Mouse (Mus musculus) MEL (cell line): ENCODE results near the gene Actr3b. TPM values are rescaled to one million over a fixed set of nuclear protein-coding genes. Genes with fewer than 3 reads are reported as not detected.

Experiments
- DNase-seq: peaks from one replicate; pipeline ENCODE4 v3.0.0; 2011; ENCODE audit warnings: low read depth, low spot score
- H3K27ac ChIP-seq: 2 replicates; pipeline ENCODE4 v1.5.1; 2012; ENCODE audit warnings: low read depth, mild to moderate bottlenecking, control low read depth, low read length, moderate library complexity; ENCODE audit not compliant: control insufficient read depth
- H3K27me3 ChIP-seq, 2 experiments: fragments of 150-350 bp in 1 of 2; sonication (generic) in 1 of 2; 2 replicates each; pipeline ENCODE4 v1.6.1; 2012; ENCODE audit warnings: low read length in 2 of 2, mild to moderate bottlenecking in 2 of 2, improper control_type of control experiment in 1 of 2, moderate library complexity in 1 of 2; ENCODE audit not compliant: insufficient read depth in 2 of 2, control insufficient read depth in 1 of 2
- H3K36me3 ChIP-seq, 2 experiments: 2 replicates each; pipeline ENCODE4 v1.6.1; 2012 to 2014; ENCODE audit warnings: low read length in 2 of 2, improper control_type of control experiment in 1 of 2, inconsistent platforms in 1 of 2, mild to moderate bottlenecking in 1 of 2; ENCODE audit not compliant: insufficient read depth in 2 of 2, control insufficient read depth in 1 of 2
- H3K4me1 ChIP-seq, 2 experiments: fragments of 150-350 bp in 1 of 2; sonication (generic) in 1 of 2; 2 replicates each; pipeline ENCODE4 v1.6.1; 2012; ENCODE audit warnings: low read length in 2 of 2, improper control_type of control experiment in 1 of 2, mild to moderate bottlenecking in 1 of 2; ENCODE audit not compliant: insufficient read depth in 2 of 2, control insufficient read depth in 1 of 2
- H3K4me3 ChIP-seq, 2 experiments: fragments of 150-350 bp in 1 of 2; sonication (generic) in 1 of 2; 2 replicates each; pipeline ENCODE4 v1.5.1; 2012; ENCODE audit warnings: low read depth in 2 of 2, low read length in 2 of 2, mild to moderate bottlenecking in 2 of 2, moderate library complexity in 2 of 2, control low read depth in 1 of 2, improper control_type of control experiment in 1 of 2; ENCODE audit not compliant: control insufficient read depth in 1 of 2, insufficient read depth in 1 of 2
- H3K79me2 ChIP-seq: 2 replicates; pipeline ENCODE4 v1.6.1; 2012; ENCODE audit warnings: mild to moderate bottlenecking, low read length, moderate library complexity; ENCODE audit not compliant: control insufficient read depth, poor library complexity, insufficient read depth
- H3K9ac ChIP-seq: 2 replicates; pipeline ENCODE4 v1.6.1; 2012; ENCODE audit warnings: low read depth, mild to moderate bottlenecking, control low read depth, low read length, moderate library complexity; ENCODE audit not compliant: control insufficient read depth, poor library complexity, severe bottlenecking
- H3K9me3 ChIP-seq: fragments of 150-350 bp; sonication (generic); replicated peaks from 2 replicates; pipeline ENCODE4 v1.6.1; 2012; ENCODE audit warnings: mild to moderate bottlenecking, low read length, improper control_type of control experiment, moderate library complexity; ENCODE audit not compliant: insufficient read depth
- BHLHE40 ChIP-seq: IDR thresholded peaks from 2 replicates; pipeline ENCODE4 v1.6.1; 2012; ENCODE audit warnings: low read depth, mild to moderate bottlenecking, inconsistent platforms, low read length, improper control_type of control experiment, borderline replicate concordance
- CTCF ChIP-seq, 3 experiments: IDR thresholded peaks in 2 of 3; conservative IDR thresholded peaks in 1 of 3; 2 replicates each; pipeline ENCODE4 v1.5.1; 2011 to 2012; ENCODE audit warnings: low read length in 3 of 3, low read depth in 2 of 3, mild to moderate bottlenecking in 2 of 3, improper control_type of control experiment in 1 of 3, inconsistent platforms in 1 of 3, mixed read lengths in 1 of 3, moderate library complexity in 1 of 3; ENCODE audit not compliant: control insufficient read depth in 1 of 3, insufficient read depth in 1 of 3, poor library complexity in 1 of 3, severe bottlenecking in 1 of 3
- E2F4 ChIP-seq: IDR thresholded peaks from 2 replicates; pipeline ENCODE4 v1.6.1; 2011; ENCODE audit warnings: low read depth, low read length, improper control_type of control experiment, borderline replicate concordance
- ELF1 ChIP-seq: IDR thresholded peaks from 2 replicates; pipeline ENCODE4 v1.6.1; 2014; ENCODE audit warnings: low read depth, mild to moderate bottlenecking, inconsistent platforms, low read length, improper control_type of control experiment, moderate library complexity
- GATA1 ChIP-seq: IDR thresholded peaks from 2 replicates; pipeline ENCODE4 v1.6.1; 2011; ENCODE audit warnings: low read depth, low read length, improper control_type of control experiment
- MAX ChIP-seq: IDR thresholded peaks from 2 replicates; pipeline ENCODE4 v1.6.1; 2011; ENCODE audit warnings: low read length, improper control_type of control experiment
- MXI1 ChIP-seq: IDR thresholded peaks from 2 replicates; pipeline ENCODE4 v1.6.1; 2011; ENCODE audit warnings: mild to moderate bottlenecking, low read depth, low read length, improper control_type of control experiment
- MYB ChIP-seq: IDR thresholded peaks from 2 replicates; pipeline ENCODE4 v1.6.1; 2011; ENCODE audit warnings: mild to moderate bottlenecking, low read depth, low read length, improper control_type of control experiment
- MYC ChIP-seq: IDR thresholded peaks from 2 replicates; pipeline ENCODE4 v1.6.1; 2011; ENCODE audit warnings: low read depth, mild to moderate bottlenecking, low read length, improper control_type of control experiment, moderate library complexity
- POLR2A ChIP-seq, 2 experiments: IDR thresholded peaks; 2 replicates each; pipeline ENCODE4 v1.6.1; 2011 to 2012; ENCODE audit warnings: low read length in 2 of 2, mild to moderate bottlenecking in 2 of 2, control low read depth in 1 of 2, improper control_type of control experiment in 1 of 2, low read depth in 1 of 2, moderate library complexity in 1 of 2; ENCODE audit not compliant: control insufficient read depth in 1 of 2, insufficient read depth in 1 of 2, poor library complexity in 1 of 2
- POLR2AphosphoS2 ChIP-seq: IDR thresholded peaks from 2 replicates; pipeline ENCODE4 v1.6.1; 2011; ENCODE audit warnings: low read length, improper control_type of control experiment
- POLR2AphosphoS5 ChIP-seq: IDR thresholded peaks from 2 replicates; pipeline ENCODE4 v1.6.1; 2012; ENCODE audit warnings: low read depth, borderline replicate concordance, mild to moderate bottlenecking, inconsistent platforms, low read length, moderate library complexity, mixed read lengths
- RAD21 ChIP-seq: IDR thresholded peaks from 2 replicates; pipeline ENCODE4 v1.6.1; 2011; ENCODE audit warnings: mild to moderate bottlenecking, low read depth, low read length, improper control_type of control experiment
- SIN3A ChIP-seq: IDR thresholded peaks from 2 replicates; pipeline ENCODE4 v1.6.1; 2012; ENCODE audit warnings: low read length, improper control_type of control experiment, inconsistent platforms
- TBP ChIP-seq: IDR thresholded peaks from 2 replicates; pipeline ENCODE4 v1.8.0; 2011; ENCODE audit warnings: low read depth, low read length, improper control_type of control experiment
- UBTF ChIP-seq: IDR thresholded peaks from 2 replicates; pipeline ENCODE4 v1.6.1; 2012; ENCODE audit warnings: low read depth, mild to moderate bottlenecking, inconsistent platforms, low read length, improper control_type of control experiment, moderate library complexity, borderline replicate concordance; ENCODE audit not compliant: insufficient read depth
- USF1 ChIP-seq: IDR thresholded peaks from 2 replicates; pipeline ENCODE4 v1.6.1; 2014; ENCODE audit warnings: low read depth, mild to moderate bottlenecking, inconsistent platforms, low read length, improper control_type of control experiment, moderate library complexity
- USF2 ChIP-seq, 2 experiments: IDR thresholded peaks; 2 replicates each; pipeline ENCODE4 v1.6.1; 2011 to 2012; ENCODE audit warnings: improper control_type of control experiment in 2 of 2, low read length in 2 of 2, borderline replicate concordance in 1 of 2, inconsistent platforms in 1 of 2, low read depth in 1 of 2, mild to moderate bottlenecking in 1 of 2; ENCODE audit not compliant: insufficient read depth in 1 of 2
- polyA plus RNA-seq, 2 experiments: library from polyadenylated mRNA; stranded (reverse) in 1 of 2; unstranded in 1 of 2; fragments of >175 nt in 1 of 2; fragments of >200 nt in 1 of 2; gene quantifications; 2 replicates each; pipeline versions ENCODE4 v1.2.1 to v1.2.4; 2012; ENCODE audit warnings: low replicate concordance in 2 of 2, low read depth in 1 of 2; ENCODE audit not compliant: insufficient read length in 2 of 2, insufficient read depth in 1 of 2, missing spikeins in 1 of 2
- total RNA-seq: library from RNA; depleted of rRNA; stranded (reverse); fragments of 300-350 nt; gene quantifications from 2 replicates; pipeline ENCODE4 v1.2.3, GENCODE M21; 2012

The Actr3b gene
- total and polyA plus RNA-seq, 3 experiments = 8.7 to 11.1 TPM; not detected in 1

GRCm38 (mm10) chr5:25753556-25754235 lies 6.1 kb upstream of the Actr3b start:
- no peaks in the 10 kb centered on the region for H3K79me2 ChIP-seq
- TF ChIP-seq POLR2AphosphoS2 (no peak), MYC (no peak), POLR2AphosphoS5 (no peak), MXI1 (no peak), RAD21 (no peak), USF2 (IDR thresholded peaks at IDR 0.05; ENCODE audit: borderline replicate concordance in 1 of 2, insufficient read depth in 1 of 2, low read depth in 1 of 2, low read length in 2 of 2) (no peak), TBP (no peak), POLR2A (IDR thresholded peaks at IDR 0.05; ENCODE audit: control insufficient read depth in 1 of 2, insufficient read depth in 1 of 2, low read depth in 1 of 2, low read length in 2 of 2, poor library complexity in 1 of 2) (no peak), MYB (no peak), ELF1 (no peak), USF1 (no peak), E2F4 (no peak), UBTF (no peak), CTCF (IDR thresholded peaks at IDR 0.05 in 2 of 3, conservative IDR thresholded peaks at IDR 0.05 in 1 of 3; ENCODE audit: control insufficient read depth in 1 of 3, insufficient read depth in 1 of 3, low read depth in 2 of 3, low read length in 3 of 3, poor library complexity in 1 of 3, severe bottlenecking in 1 of 3) (no peak), MAX (no peak), BHLHE40 (no peak)
- H3K27me3 ChIP-seq = no peaks in the 10 kb centered on the region
- no peak overlapping the region for H3K27ac ChIP-seq
- H3K9ac ChIP-seq = no peak overlapping the region
- DNase-seq = no peak
- H3K4me1 ChIP-seq = peaks cover 0 to 5% of the 10 kb centered on the region in 2 experiments; a peak in 1 of 4 replicates
- H3K36me3 ChIP-seq = peaks cover 0 to 6% of the 10 kb centered on the region in 2 experiments; a peak in 2 of 4 replicates
- no peak overlapping the region for H3K4me3 ChIP-seq
- H3K9me3 ChIP-seq = no peaks in the 10 kb centered on the region

DNA sequence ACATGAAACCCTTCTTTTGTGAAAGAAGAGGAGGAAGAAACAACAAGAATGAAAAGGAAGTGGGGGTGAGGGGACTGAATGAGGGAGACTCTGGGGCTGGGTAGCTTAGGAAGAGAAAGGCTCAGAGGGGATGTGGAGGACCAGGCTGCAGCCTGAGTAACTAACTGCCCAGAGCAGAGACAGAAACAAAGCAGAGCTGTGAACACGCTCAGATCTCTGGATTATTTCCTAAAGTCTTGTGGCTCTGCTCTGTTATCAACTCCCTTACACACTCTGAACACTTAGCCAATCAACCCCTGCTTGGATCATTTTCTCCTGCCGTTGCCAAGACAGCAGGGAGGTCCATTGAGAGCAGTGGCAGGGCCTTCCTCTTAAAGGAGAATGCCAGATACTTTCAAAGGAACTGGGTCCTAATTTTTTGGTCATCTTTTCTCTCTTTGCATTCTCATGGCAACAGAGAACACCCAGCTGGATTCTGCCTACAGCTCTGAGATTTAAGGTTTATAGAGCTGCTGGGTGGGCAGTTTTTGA lies 5.5 kb upstream of the Actr3b start:
- no peaks in the 10 kb centered on the region for H3K27me3 ChIP-seq
- H3K4me1 ChIP-seq = peaks cover 0 to 5% of the 10 kb centered on the region in 2 experiments; a peak in 1 of 4 replicates

More for the DNA sequence above, 5.5 kb upstream of the Actr3b start:
- Histone ChIP-seq H3K9ac (no peak overlapping the region), H3K79me2 (no peaks in the 10 kb centered on the region), H3K4me3 (no peak overlapping the region), H3K9me3 (no peaks in the 10 kb centered on the region), H3K36me3 (peaks cover 0 to 9% of the 10 kb centered on the region in 2 experiments; a peak in 2 of 4 replicates), H3K27ac (no peak overlapping the region)
- TF ChIP-seq SIN3A = no peak; the same call in 1 of the 2 replicates
- TF ChIP-seq MAX = 0 out of 2 replicates have a peak, but pooled peaks have one; percentile 19
- TF ChIP-seq GATA1 = peak; percentile 31; the same call in 1 of the 2 replicates
- no peak for TF ChIP-seq POLR2AphosphoS5
- DNase-seq = peak; percentile 78
